8 mouse cellular contexts compared by ENCODE assay signal in the genomic region with DNA sequence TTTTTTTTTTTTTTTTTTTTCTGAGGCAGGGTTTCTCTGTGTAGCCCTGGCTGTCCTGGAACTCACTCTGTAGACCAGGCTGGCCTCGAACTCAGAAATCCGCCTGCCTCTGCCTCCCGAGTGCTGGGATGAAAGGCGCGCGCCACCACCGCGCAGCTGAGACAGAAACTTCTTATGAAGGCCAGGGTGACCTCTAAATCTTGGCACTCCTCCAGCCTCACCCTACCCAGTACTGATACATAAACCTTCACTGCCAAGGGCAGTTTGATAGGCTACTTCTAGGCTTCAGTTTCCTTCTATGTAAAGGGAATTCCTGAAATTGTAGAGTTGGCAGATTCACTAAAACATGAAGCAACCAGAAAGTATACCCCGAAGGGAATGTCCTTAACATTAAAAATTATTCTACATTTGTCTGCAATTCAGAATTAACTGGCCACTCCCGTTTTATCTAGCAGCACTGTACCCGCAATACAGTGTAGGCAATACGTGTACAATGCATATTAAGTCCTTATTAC. TPM values are rescaled to one million over a fixed set of nuclear protein-coding genes. Genes with fewer than 3 reads are reported as not detected.
DNase-seq lines count a peak whose midpoint lies in the region; ATAC-seq lines count a peak whose summit lies in the region.

No protein-coding gene starts in this region.

- no peaks in the 10 kb centered on the region for H3K9me3 ChIP-seq in heart, embryonic 10.5 days
- no peaks in the 10 kb centered on the region for H3K9me3 ChIP-seq in forebrain, embryonic 12.5 days
- H3K9me3 ChIP-seq in kidney, embryonic 16.5 days (ENCODE audit: low read length), result no peaks in the 10 kb centered on the region
- H3K9me3 ChIP-seq in neural tube, embryonic 12.5 days, result no peaks in the 10 kb centered on the region

- no peak for DNase-seq in heart, embryonic 10.5 days (ENCODE audit: low spot score)
- no peak for DNase-seq in heart, postnatal 36 days
- DNase-seq in ES-CJ7 (ENCODE audit: low read depth, low spot score), result peak; percentile 75
- no peak for DNase-seq in gastrocnemius, postnatal 10 days
- DNase-seq in layer of hippocampus, adult 8-10 months (ENCODE audit: low spot score in 2 of 2), result no peak

- H3K4me1 ChIP-seq in heart, embryonic 10.5 days, result peaks cover 28% of the 10 kb centered on the region
- H3K4me1 ChIP-seq in forebrain, embryonic 12.5 days, result peaks cover 8% of the 10 kb centered on the region; the same call in 1 of the 2 replicates
- H3K4me1 ChIP-seq in kidney, embryonic 16.5 days (ENCODE audit: insufficient read depth, low read length), result peaks cover 9% of the 10 kb centered on the region
- no peaks in the 10 kb centered on the region for H3K4me1 ChIP-seq in neural tube, embryonic 12.5 days

- no peaks in the 10 kb centered on the region for H3K27me3 ChIP-seq in heart, embryonic 10.5 days (ENCODE audit: insufficient read depth, poor library complexity, severe bottlenecking)
- H3K27me3 ChIP-seq in forebrain, embryonic 12.5 days, result 0 out of 2 replicates have a peak, but pooled peaks cover 7% of the 10 kb centered on the region
- H3K27me3 ChIP-seq in kidney, embryonic 16.5 days (ENCODE audit: insufficient read depth, low read length), result no peaks in the 10 kb centered on the region
- no peaks in the 10 kb centered on the region for H3K27me3 ChIP-seq in neural tube, embryonic 12.5 days (replicated peaks)

- peak overlapping the region; percentile 90; the same call in 1 of the 2 replicates for H3K9ac ChIP-seq in forebrain, embryonic 12.5 days
- H3K9ac ChIP-seq in kidney, embryonic 16.5 days (replicated peaks; ENCODE audit: low read length), result peak overlapping the region; percentile 94; the same call in 1 of the 2 replicates
- H3K9ac ChIP-seq in neural tube, embryonic 12.5 days, result no peak overlapping the region; the same call in 1 of the 2 replicates

- no peak for ATAC-seq in forebrain, embryonic 12.5 days (ENCODE audit: low FRiP score)
- no peak for ATAC-seq in kidney, embryonic 16.5 days (ENCODE audit: low FRiP score, low TSS enrichment)
- ATAC-seq in neural tube, embryonic 12.5 days (ENCODE audit: low FRiP score, low read depth), result no peak

- WGBS in heart, embryonic 10.5 days, result 83% methylated on average over 12 of the region's 12 CpGs
- 83% methylated on average over 12 of the region's 12 CpGs for WGBS in forebrain, embryonic 12.5 days
- 82% methylated on average over 12 of the region's 12 CpGs for WGBS in kidney, embryonic 16.5 days
- 86% methylated on average over 12 of the region's 12 CpGs for WGBS in neural tube, embryonic 12.5 days

- intact Hi-C loops in heart, postnatal 36 days (cut with DNase I), result loop anchor here (2.0 to 10.0 kb wide), 4 partner anchors 71 to 375 kb away; partner anchors contain the start of gene Fbxo11

- no peaks in the 10 kb centered on the region for H3K36me3 ChIP-seq in heart, embryonic 10.5 days
- no peaks in the 10 kb centered on the region for H3K36me3 ChIP-seq in forebrain, embryonic 12.5 days (replicated peaks)
- no peaks in the 10 kb centered on the region for H3K36me3 ChIP-seq in kidney, embryonic 16.5 days (ENCODE audit: insufficient read depth, low read length)
- H3K36me3 ChIP-seq in neural tube, embryonic 12.5 days, result no peaks in the 10 kb centered on the region

- H3K4me3 ChIP-seq in heart, embryonic 10.5 days, result peak overlapping the region; percentile 93
- peak overlapping the region; percentile 70 for H3K4me3 ChIP-seq in forebrain, embryonic 12.5 days (replicated peaks)
- H3K4me3 ChIP-seq in kidney, embryonic 16.5 days (ENCODE audit: low read length), result peak overlapping the region; percentile 90
- H3K4me3 ChIP-seq in neural tube, embryonic 12.5 days, result peak overlapping the region; percentile 84; the same call in 1 of the 2 replicates

- peak overlapping the region; percentile 79 for H3K4me2 ChIP-seq in forebrain, embryonic 12.5 days
- peak overlapping the region; percentile 77 for H3K4me2 ChIP-seq in kidney, embryonic 16.5 days (replicated peaks; ENCODE audit: low read depth, low read length)
- peak overlapping the region; percentile 84 for H3K4me2 ChIP-seq in neural tube, embryonic 12.5 days (replicated peaks)

- peak overlapping the region; percentile 96 for H3K27ac ChIP-seq in heart, embryonic 10.5 days
- no peak overlapping the region for H3K27ac ChIP-seq in forebrain, embryonic 12.5 days
- no peak overlapping the region for H3K27ac ChIP-seq in kidney, embryonic 16.5 days (ENCODE audit: low read length)
- no peak overlapping the region for H3K27ac ChIP-seq in neural tube, embryonic 12.5 days

RNA-seq across cellular contexts. Expression of gene Foxn2, which starts 0.9 kb away (rescaled TPM):
- 12.7 and 13.5 TPM in 2 replicates for polyA plus RNA-seq in heart, embryonic 10.5 days (2016; fragmentation: Nextera tagmentation; extraction: Ambion mirVana)
- 1 to 10 TPM; 8.7 to 9.9 TPM for total RNA-seq in heart, postnatal 36 days (2021)
- 13.4 and 14.9 TPM in 2 replicates for polyA plus RNA-seq in forebrain, embryonic 12.5 days (2016; fragmentation: Nextera tagmentation; extraction: Ambion mirVana)
- 14.0 and 15.7 TPM in 2 replicates for polyA plus RNA-seq in kidney, embryonic 16.5 days (2015; fragmentation: Nextera tagmentation; extraction: Ambion mirVana)
- polyA plus RNA-seq in neural tube, embryonic 12.5 days (2016; fragmentation: Nextera tagmentation; extraction: Ambion mirVana), result 11.1 and 12.5 TPM in 2 replicates
- total RNA-seq in gastrocnemius, postnatal 10 days (2021), result 10 to 100 TPM; 17.5 to 19.4 TPM
- 10 to 100 TPM; 22.9 to 25.2 (median 24.0) TPM for total RNA-seq in layer of hippocampus, adult 8-10 months (2022)
